Mouse (Mus musculus) CH12.LX (cell line): ENCODE measurements around the gene Bmi1. TPM values are rescaled to one million over a fixed set of nuclear protein-coding genes. Genes with fewer than 3 reads are reported as not detected.

Experiments used
- DNase-seq: peaks from one replicate; pipeline ENCODE4 v3.0.0-alpha.2; 2013; ENCODE audit errors: extremely low read depth
- H3K27ac ChIP-seq: 2 replicates; pipeline ENCODE4 v1.5.1; 2012; ENCODE audit warnings: low read depth, mild to moderate bottlenecking, control low read depth, moderate library complexity; ENCODE audit not compliant: insufficient read depth
- H3K27me3 ChIP-seq: replicated peaks from 2 replicates; pipeline ENCODE3; 2012; ENCODE audit warnings: inconsistent platforms
- H3K36me3 ChIP-seq, 2 experiments: replicated peaks in 1 of 2; 2 replicates each; pipeline versions ENCODE3 to v1.6.1; 2012; ENCODE audit warnings: inconsistent platforms in 1 of 2, low read length in 1 of 2, mild to moderate bottlenecking in 1 of 2, mixed read lengths in 1 of 2, moderate library complexity in 1 of 2; ENCODE audit not compliant: control insufficient read depth in 1 of 2, insufficient read depth in 1 of 2
- H3K4me1 ChIP-seq, 2 experiments: 2 replicates each; pipeline ENCODE4 v1.6.1; 2012; ENCODE audit warnings: inconsistent platforms in 1 of 2, moderate library complexity in 1 of 2; ENCODE audit not compliant: insufficient read depth in 2 of 2, control insufficient read depth in 1 of 2
- H3K4me2 ChIP-seq: 2 replicates; pipeline ENCODE4 v1.6.1; 2012; ENCODE audit warnings: low read depth, mild to moderate bottlenecking, control low read depth; ENCODE audit not compliant: poor library complexity, insufficient read depth, severe bottlenecking
- H3K4me3 ChIP-seq, 3 experiments: fragments of 150-350 bp in 1 of 3; sonication (generic) in 1 of 3; replicated peaks in 1 of 3; 2 replicates each; pipeline versions ENCODE3 to v1.5.1; 2011 to 2012; ENCODE audit warnings: low read depth in 2 of 3, low read length in 2 of 3, mild to moderate bottlenecking in 2 of 3, moderate library complexity in 2 of 3, control low read depth in 1 of 3, improper control_type of control experiment in 1 of 3, inconsistent platforms in 1 of 3, mixed read lengths in 1 of 3; ENCODE audit not compliant: poor library complexity in 1 of 3
- H3K79me2 ChIP-seq: replicated peaks from 2 replicates; pipeline ENCODE4 v1.6.1; 2012; ENCODE audit warnings: mild to moderate bottlenecking, moderate library complexity; ENCODE audit not compliant: control insufficient read depth, poor library complexity, insufficient read depth, severe bottlenecking; ENCODE audit errors: extremely low read depth
- H3K9ac ChIP-seq: 2 replicates; pipeline ENCODE4 v1.6.1; 2012; ENCODE audit warnings: low read depth, mild to moderate bottlenecking, control low read depth, moderate library complexity; ENCODE audit not compliant: insufficient read depth
- H3K9me3 ChIP-seq: replicated peaks from 2 replicates; pipeline ENCODE3; 2012; ENCODE audit warnings: low read length, inconsistent platforms, mixed read lengths
- BHLHE40 ChIP-seq: IDR thresholded peaks from 2 replicates; pipeline ENCODE4 v1.6.1; 2011; ENCODE audit warnings: mild to moderate bottlenecking, low read depth, low read length, improper control_type of control experiment
- CTCF ChIP-seq, 2 experiments: IDR thresholded peaks in 1 of 2; conservative IDR thresholded peaks in 1 of 2; 2 replicates each; pipeline ENCODE4 v1.5.1; 2011 to 2012; ENCODE audit warnings: low read depth in 2 of 2, low read length in 2 of 2, improper control_type of control experiment in 1 of 2, inconsistent platforms in 1 of 2, mild to moderate bottlenecking in 1 of 2, moderate library complexity in 1 of 2
- E2F4 ChIP-seq: IDR thresholded peaks from 2 replicates; pipeline ENCODE4 v1.6.1; 2011; ENCODE audit warnings: low read depth, low read length, improper control_type of control experiment; ENCODE audit not compliant: insufficient replicate concordance
- IRF4 ChIP-seq: IDR thresholded peaks from 2 replicates; pipeline ENCODE4 v1.6.1; 2014; ENCODE audit warnings: low read depth, mild to moderate bottlenecking, inconsistent platforms, low read length, improper control_type of control experiment
- JUND ChIP-seq: conservative IDR thresholded peaks from 2 replicates; pipeline ENCODE4 v1.6.1; 2011; ENCODE audit warnings: low read depth, low read length, improper control_type of control experiment
- MAFK ChIP-seq: IDR thresholded peaks from 2 replicates; pipeline ENCODE4 v1.6.1; 2011; ENCODE audit warnings: low read length, improper control_type of control experiment; ENCODE audit not compliant: insufficient replicate concordance
- MEF2A ChIP-seq: IDR thresholded peaks from 2 replicates; pipeline ENCODE4 v1.6.1; 2014; ENCODE audit warnings: low read depth, mild to moderate bottlenecking, inconsistent platforms, low read length, improper control_type of control experiment, borderline replicate concordance
- NELFE ChIP-seq: IDR thresholded peaks from 2 replicates; pipeline ENCODE4 v1.6.1; 2011; ENCODE audit warnings: low read depth, low read length, improper control_type of control experiment
- POLR2A ChIP-seq: IDR thresholded peaks from 2 replicates; pipeline ENCODE4 v1.6.1; 2011; ENCODE audit warnings: low read depth, mild to moderate bottlenecking, improper control_type of control experiment, low read length
- RCOR1 ChIP-seq: conservative IDR thresholded peaks from 2 replicates; pipeline ENCODE4 v1.6.1; 2012; ENCODE audit warnings: low read depth, mild to moderate bottlenecking, inconsistent platforms, low read length, improper control_type of control experiment
- SIN3A ChIP-seq: IDR thresholded peaks from 2 replicates; pipeline ENCODE4 v1.6.1; 2012; ENCODE audit warnings: low read length, improper control_type of control experiment, inconsistent platforms
- SMC3 ChIP-seq: IDR thresholded peaks from 2 replicates; pipeline ENCODE4 v1.6.1; 2011; ENCODE audit warnings: low read depth, low read length, improper control_type of control experiment
- TCF12 ChIP-seq: IDR thresholded peaks from 2 replicates; pipeline ENCODE4 v1.6.1; 2014; ENCODE audit warnings: low read depth, mild to moderate bottlenecking, inconsistent platforms, low read length, improper control_type of control experiment
- UBTF ChIP-seq: IDR thresholded peaks from 2 replicates; pipeline ENCODE4 v1.6.1; 2012; ENCODE audit warnings: low read depth, mild to moderate bottlenecking, inconsistent platforms, low read length, improper control_type of control experiment, moderate library complexity
- USF1 ChIP-seq: IDR thresholded peaks from 2 replicates; pipeline ENCODE4 v1.6.1; 2014; ENCODE audit warnings: low read depth, mild to moderate bottlenecking, inconsistent platforms, low read length, improper control_type of control experiment
- dilution Hi-C: fragments of 300-500 bp; cut with MboI; formaldehyde crosslinking; loops from 2 replicates; pipeline ENCODE4 v1.14.3; 2020; ENCODE audit warnings: low sequenced_read_pairs; ENCODE audit not compliant: extremely low pct_unique_long_range_greater_than_20kb, extremely low pct_ligation_motif_present
- in situ Hi-C: fragments of 300-500 bp; cut with MboI; formaldehyde crosslinking; loops from 3 replicates; pipeline ENCODE4 v1.14.3; 2019; ENCODE audit warnings: low sequenced_read_pairs, low pct_ligation_motif_present, low pct_unique_long_range_greater_than_20kb, mixed read lengths
- polyA plus RNA-seq: library from polyadenylated mRNA; unstranded; fragments of >175 nt; gene quantifications from 2 replicates; pipeline ENCODE4 v1.2.1, GENCODE M21; 2012; ENCODE audit warnings: low read depth; ENCODE audit not compliant: insufficient read length
- total RNA-seq, 2 experiments: library from RNA; depleted of rRNA; stranded (reverse); fragments of 300-350 nt in 1 of 2; fragments of >200 nt in 1 of 2; gene quantifications; 2 replicates each; pipeline ENCODE4 v1.2.3; 2012 to 2014

The Bmi1 gene
- total and polyA plus RNA-seq, 3 experiments, result 38.6 to 87.0 (median 51.0) TPM

DNA sequence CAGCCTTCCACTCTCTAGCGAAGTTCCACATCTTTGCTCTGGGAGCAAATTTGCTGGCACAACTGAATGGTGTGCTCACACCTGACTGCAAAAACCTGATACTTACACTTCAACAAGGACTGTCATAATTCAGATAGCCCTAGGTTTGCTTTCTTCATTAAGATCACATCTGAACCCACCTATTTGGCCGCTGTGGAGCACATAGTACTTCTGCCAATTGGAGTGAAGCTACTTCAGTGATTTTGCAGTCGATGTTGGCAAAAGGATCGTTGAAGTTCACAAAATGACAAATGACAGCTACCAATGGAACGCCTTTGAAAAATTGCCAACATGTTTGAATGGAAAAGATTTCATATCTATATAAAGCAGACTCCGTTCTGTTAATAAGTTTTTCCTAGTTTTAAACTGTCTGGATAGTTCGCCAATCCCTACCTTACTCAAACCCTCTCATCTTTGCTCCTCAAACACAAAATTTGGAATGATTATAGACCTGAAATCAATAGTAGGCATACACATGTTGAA lies 18.9 kb downstream of the Bmi1 start:
- Histone ChIP-seq H3K9ac (no peak overlapping the region), H3K27me3 (peaks cover 16% of the 10 kb centered on the region), H3K36me3 (no peaks in the 10 kb centered on the region), H3K4me1 (peaks cover 0 to 10% of the 10 kb centered on the region in 2 experiments; a peak in 2 of 4 replicates), H3K79me2 (no peaks in the 10 kb centered on the region)
- in situ Hi-C loops, result loop anchor here (25.0 kb wide), 2 partner anchors 308 to 658 kb away; partner anchors contain the start of genes A930004D18Rik, Dnajc1 and Skida1
- TF ChIP-seq UBTF (no peak), SIN3A (no peak), POLR2A (no peak), JUND (no peak), BHLHE40 (no peak), E2F4 (no peak), IRF4 (no peak), RCOR1 (no peak), SMC3 (no peak), NELFE (no peak), MAFK (no peak), MEF2A (no peak)
- TF ChIP-seq, all 38 proteins: peak for 0
- no peak for DNase-seq
- Histone ChIP-seq H3K9me3 (peaks cover 2% of the 10 kb centered on the region), H3K4me2 (no peak overlapping the region), H3K4me3 (no peak overlapping the region), H3K27ac (no peak overlapping the region)
- dilution Hi-C loops, result no loop called here

DNA sequence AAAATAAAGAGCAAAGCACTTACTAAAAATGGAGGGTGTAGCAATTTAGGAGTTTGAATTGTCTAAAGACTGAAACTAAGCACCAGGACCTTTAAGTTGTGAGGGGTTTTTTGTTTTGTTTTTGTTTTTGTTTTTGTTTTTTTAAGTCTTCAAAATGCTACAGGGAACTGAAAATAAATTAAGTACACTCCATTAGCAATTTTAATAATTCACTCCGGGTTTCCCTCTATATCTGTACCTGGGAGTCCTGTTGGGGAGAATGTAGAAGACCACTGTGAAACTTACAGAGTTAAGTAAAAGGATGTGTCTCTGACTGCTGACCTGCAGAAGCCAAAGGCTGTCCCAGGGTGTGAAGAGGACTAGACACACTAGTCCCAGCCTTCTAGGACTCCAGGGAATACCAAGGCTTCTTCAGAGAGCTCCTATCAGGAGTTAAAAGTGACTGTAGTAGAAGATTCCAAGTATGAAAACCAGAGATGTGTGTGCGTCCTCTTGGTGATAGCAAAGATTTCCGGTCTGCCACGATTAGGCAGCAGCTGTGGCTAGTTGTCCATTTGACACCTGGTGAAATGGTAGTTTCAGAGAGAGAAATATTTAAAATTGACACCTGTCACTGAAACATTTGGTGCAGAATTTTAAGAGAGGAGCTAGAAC lies 20.9 kb downstream of the Bmi1 start:
- H3K27ac ChIP-seq, result no peak overlapping the region
- in situ Hi-C loops, result loop anchor here (25.0 kb wide), 2 partner anchors 310 to 660 kb away; partner anchors contain the start of genes A930004D18Rik, Dnajc1 and Skida1
- DNase-seq, result no peak
- H3K4me3 ChIP-seq, result no peak overlapping the region
- peaks cover 0 to 7% of the 10 kb centered on the region in 2 experiments; a peak in 1 of 4 replicates for H3K4me1 ChIP-seq
- H3K79me2 ChIP-seq, result no peaks in the 10 kb centered on the region
- no peak overlapping the region for H3K9ac ChIP-seq
- peaks cover 2% of the 10 kb centered on the region for H3K9me3 ChIP-seq
- H3K27me3 ChIP-seq, result peaks cover 2% of the 10 kb centered on the region
- dilution Hi-C loops, result no loop called here
- H3K4me2 ChIP-seq, result no peak overlapping the region
- TF ChIP-seq E2F4 (no peak), RCOR1 (no peak), USF1 (no peak), UBTF (no peak), TCF12 (no peak), CTCF (conservative IDR thresholded peaks at IDR 0.05 in 1 of 2, IDR thresholded peaks at IDR 0.05 in 1 of 2; ENCODE audit: low read depth in 2 of 2, low read length in 2 of 2) (no peak)
- H3K36me3 ChIP-seq, result no peaks in the 10 kb centered on the region
